Mouse (Mus musculus) heart, postnatal 25 days (tissue): ENCODE data around the gene Skap1. TPM values are rescaled to one million over a fixed set of nuclear protein-coding genes. Genes with fewer than 3 reads are reported as not detected.
"Not testable (repeated sequence)": the region's sequence is repeated elsewhere in the genome, so short reads cannot be mapped to it uniquely, and the experiment has no call there.

Experiments
- DNase-seq: peaks from one replicate; pipeline ENCODE4 v3.0.0; 2022; ENCODE audit warnings: low spot score
- intact Hi-C: fragments of 180-260 bp; cut with DNase I; formaldehyde crosslinking; loops from one replicate; pipeline ENCODE4 v1.15.1; 2025
- total RNA-seq, 2 experiments: library from RNA; stranded (reverse); gene quantifications; 2 replicates each; pipeline ENCODE4 v1.2.3; 2021

The Skap1 gene
- total RNA-seq, 2 experiments from 2014 or later = 0.17 TPM; not detected in 1

DNA sequence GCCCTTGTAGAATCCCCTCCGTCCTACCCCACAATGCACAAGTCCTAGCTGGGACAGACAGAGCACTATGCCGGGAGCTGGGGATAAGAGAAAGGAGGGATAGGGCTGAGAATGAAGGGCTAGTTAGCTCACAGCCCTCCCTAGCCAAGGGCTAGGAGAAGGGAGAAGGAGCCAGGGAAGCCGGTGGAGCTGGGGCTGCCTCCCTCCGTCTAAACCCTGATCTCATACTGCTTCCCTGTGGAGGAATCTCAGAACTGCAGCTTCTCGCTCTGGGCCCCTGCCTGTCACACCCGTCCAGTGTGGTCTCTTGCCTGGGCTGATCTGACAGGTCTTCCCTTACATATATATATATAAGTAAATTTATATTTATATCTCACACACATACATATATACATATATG is 209.4 kb downstream of the Skap1 start:
- intact Hi-C loops = loop anchor here (2.0 to 5.0 kb wide), 4 partner anchors 51 to 396 kb away; no protein-coding TSS in a partner anchor
- DNase-seq = no peak

DNA sequence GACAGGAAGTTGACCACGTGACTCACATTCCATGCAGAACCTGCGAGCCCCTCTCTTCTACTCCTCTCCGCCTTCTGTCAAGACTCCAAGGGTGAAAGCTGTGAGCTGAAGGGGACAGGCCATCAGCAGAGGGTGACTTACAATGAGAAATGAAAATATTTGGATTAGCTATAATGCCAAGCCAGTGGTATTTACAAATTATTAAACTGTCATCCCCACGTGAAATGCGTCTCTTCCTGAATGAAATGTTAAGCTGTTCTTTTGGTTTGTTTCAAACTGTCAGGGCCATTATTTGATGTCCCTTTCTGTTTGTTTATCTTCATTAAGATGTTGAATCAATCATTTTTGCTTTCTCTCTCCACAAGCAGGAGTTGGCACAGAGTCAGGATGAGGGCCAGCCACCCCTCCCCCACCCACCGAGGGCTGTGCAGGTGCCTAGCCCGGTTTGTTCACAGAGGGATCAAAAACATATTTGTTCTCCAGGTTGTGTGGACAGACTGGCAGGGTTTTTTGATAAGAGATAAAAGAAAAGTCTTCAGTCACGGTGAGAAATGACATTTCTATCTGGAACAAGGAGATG is 210.5 kb downstream of the Skap1 start:
- intact Hi-C loops = loop anchor here (5.0 kb wide), 4 partner anchors 53 to 398 kb away; no protein-coding TSS in a partner anchor
- DNase-seq = no peak

DNA sequence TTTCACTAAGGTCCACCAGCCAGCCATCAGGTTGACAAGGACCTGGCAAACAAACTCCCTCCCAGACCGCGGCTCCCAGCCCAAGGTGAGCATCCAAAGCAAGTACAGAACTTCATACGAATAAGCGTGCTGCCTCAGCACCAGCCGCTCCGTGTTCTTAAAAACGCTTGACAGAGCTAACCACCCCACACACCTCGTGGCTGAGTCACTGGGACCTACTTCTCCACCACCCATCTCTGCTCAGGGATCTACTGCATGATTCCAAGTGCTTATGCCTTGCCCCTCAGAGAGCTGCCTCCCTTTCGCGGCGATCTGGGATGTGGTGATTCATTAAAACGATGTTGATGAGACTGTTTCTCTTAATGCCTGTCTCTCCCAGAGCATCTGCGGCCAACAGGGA is 213.6 kb downstream of the Skap1 start:
- no peak for DNase-seq

DNA sequence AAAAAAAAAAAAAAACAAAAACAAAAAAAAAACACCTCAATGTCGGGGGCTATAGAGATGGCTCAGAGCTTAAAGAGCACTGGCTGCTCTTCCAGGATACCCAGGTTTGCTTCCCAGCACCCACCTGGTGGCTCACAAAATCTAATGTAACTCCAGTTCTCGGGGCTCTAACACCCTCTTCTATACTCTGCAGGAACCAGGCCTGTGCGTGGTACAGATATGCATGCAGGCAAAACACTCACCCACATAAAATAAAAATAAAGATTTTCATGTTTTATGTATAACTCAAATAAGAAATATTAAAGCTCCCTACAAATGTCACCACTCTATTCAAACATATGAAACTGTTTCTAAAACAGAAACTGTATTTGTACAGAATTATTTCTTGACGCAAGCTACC is 214.6 kb downstream of the Skap1 start:
- DNase-seq = no peak
- intact Hi-C loops = loop anchor here (5.0 kb wide), 1 partner anchor 127 kb away; no protein-coding TSS in a partner anchor

More for the DNA sequence above, 213.6 kb downstream of the Skap1 start:
- intact Hi-C loops = loop anchor here (5.0 kb wide), 1 partner anchor 126 kb away; no protein-coding TSS in a partner anchor

DNA sequence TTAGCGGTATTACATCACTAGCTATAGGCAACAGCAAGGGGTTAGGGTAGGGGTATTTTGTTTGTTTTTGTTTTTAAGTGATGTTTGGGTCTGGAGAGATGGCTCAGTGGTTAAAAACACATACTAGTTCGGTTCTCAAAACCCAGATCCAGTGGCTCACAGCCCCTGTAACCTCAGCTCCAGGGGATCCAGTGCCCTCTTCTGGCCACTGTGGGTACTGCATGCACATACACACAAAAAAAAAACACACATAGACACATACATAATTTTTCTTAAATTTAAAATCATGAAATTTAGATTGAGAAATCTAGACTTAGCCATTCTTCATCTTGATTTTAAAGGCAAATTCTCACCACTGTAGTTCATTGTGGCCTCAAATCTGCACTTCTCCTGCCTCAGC is 221.0 kb downstream of the Skap1 start:
- intact Hi-C loops = no loop called here
- no peak for DNase-seq

DNA sequence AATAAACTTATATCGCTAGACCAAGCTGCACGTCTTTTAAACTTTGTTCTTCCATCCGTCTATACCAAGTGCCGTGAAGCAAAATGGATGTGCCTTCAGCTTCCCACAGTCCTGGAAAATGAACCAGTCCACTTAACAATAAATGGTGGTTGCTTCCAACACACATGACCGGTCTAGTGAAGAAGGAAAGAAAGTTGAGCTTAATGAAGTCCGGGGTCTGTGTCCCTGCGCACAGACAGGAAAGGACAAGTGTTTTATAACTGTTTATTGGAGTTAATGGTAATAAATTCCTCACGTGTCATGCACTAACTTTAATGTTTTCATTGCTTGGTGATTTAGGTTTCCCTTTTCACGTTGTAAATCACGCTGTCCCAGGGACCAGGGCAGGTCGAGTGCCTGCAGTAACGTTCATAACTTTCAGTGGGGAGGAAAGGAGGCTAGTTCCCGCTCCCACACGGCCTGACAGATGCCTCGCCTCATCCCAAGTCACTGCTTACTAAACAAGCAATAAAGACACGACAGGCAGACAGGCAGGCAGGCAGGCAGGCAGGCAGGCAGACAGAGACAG is 222.4 kb downstream of the Skap1 start:
- intact Hi-C loops = no loop called here
- no peak for DNase-seq

DNA sequence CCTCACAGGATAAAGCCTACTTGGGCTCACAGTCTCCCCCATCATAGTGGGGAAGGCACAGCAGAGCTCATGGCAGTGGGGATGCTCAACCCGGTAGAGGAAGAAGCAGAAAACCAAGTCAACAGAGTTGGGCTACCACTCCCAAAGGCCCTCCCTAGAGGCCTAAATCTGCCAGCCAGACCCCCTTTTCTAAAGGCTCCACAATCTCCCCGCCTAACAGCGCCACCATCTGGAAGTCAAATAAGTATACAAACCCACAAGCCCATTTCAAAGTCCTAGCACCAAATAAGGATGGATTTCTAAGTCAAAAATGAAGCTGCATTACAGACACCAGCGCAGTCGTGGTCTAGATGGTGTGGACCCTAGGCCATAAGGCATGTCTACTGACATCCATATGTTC is 227.9 kb downstream of the Skap1 start:
- DNase-seq = no peak
- intact Hi-C loops = no loop called here

DNA sequence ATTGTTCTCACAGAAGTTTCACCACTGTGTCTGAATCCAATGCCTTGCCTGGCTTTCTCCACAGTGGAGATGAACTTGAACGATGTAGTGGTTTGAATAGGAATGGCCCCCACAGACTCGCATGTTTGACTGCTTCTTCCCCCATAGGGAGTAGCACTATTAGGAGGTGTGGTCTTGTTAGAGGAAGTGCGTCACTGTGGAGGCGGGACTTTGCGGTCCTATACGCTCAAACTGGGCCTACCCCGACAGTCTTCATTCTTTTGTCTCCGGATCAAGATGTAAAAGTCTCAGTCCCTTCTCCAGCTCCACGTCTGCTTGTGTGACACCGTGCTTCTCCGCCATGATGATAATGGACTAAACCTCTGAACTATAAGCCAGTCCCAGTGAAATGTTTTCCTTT is 229.0 kb downstream of the Skap1 start:
- intact Hi-C loops = no loop called here
- DNase-seq = no peak

DNA sequence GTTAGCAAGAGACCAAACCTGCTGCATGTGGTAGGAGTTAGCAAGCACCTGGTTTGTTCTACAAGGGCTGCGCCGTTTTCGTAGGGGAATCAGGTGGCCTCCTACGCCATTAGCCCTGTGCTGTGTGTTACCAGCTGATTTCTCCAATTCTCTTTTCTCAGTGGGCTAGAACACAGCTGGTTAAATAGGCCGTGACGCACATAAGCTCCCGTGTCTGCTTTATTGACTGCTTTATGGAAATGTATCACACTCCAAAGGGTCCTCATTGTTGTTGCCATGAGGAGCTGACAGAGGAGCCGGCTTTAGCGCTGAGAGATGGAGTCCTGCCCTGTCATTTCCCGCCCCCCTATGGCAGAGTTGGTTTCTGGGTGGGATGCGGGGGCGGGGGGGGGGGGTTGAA is 230.4 kb downstream of the Skap1 start:
- intact Hi-C loops = no loop called here
- no peak for DNase-seq

DNA sequence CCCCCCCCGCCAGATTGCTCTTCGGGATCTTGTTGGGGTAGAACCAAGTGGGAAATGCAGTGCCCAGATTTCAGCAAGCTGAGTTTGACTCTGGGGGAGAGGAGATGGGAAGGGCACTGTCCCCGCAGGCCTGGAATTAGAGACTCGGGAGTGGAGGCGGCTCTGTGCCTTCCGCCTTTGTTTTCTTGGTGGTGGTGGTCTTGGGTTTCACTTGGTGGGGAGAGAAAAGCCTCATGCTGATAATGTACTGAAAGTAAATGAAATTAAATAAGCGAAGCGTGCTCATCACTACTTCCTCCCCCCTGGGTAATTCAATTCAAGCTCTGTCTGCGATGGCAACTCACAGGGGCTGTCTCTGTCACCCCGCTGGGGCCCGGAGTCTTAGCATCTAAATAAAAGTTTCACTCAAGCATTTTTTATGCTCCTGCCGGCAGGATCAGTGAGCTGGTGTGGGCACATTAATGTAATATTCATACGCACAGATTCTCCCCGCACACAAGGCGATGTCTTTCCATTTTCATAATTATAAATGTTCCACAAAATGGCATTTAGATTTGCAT is 231.9 kb downstream of the Skap1 start:
- intact Hi-C loops = no loop called here
- no peak for DNase-seq

DNA sequence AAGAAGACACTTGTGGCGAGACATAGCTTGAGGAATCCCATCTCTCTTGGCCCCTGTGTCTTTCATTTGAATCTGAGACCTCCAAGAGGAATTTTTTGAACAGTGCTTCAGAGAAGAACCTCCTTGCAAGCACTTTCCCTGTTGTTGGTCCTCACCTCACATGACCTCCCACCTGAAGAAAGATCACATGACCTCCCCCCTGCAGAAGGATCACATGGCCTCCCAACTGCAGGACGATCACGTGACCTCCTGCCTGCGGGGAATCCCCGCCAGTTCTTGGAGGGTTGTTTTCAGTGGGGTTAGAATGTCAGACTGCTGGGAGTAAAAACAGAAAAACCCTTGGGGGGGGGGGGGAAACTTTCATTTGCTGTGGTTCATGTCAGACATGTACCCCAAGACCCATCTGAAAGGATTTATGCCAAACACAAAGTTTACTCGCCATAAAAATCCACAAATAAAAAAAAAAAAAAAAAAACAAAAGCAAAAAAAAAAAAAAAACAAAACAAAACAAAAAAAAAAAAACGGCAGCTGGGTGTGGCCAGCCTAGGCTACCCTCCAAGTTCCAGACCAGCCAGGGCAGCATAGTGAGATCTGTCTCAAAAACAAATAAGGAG is 232.6 kb downstream of the Skap1 start:
- intact Hi-C loops = no loop called here
- DNase-seq = no peak

DNA sequence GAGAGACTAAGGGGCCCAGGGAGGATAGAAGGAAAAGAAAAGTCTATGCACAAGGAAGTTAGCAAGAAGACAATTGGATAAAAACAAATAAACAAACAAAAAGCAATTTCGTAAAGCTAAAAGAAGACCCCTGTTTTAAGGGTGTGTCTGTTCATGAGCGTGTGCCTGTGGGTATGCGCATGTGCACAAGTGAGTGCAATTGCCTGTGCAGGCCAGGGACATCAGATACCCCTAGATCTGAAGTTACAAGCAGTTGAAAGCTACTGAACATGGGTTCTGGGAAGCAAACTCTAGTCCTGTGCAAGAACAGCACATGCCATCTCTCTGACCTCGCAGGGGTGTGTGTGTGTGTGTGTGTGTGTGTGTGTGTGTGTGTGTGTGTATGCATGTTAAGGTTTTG is 233.1 kb downstream of the Skap1 start:
- no peak for DNase-seq
- intact Hi-C loops = no loop called here

DNA sequence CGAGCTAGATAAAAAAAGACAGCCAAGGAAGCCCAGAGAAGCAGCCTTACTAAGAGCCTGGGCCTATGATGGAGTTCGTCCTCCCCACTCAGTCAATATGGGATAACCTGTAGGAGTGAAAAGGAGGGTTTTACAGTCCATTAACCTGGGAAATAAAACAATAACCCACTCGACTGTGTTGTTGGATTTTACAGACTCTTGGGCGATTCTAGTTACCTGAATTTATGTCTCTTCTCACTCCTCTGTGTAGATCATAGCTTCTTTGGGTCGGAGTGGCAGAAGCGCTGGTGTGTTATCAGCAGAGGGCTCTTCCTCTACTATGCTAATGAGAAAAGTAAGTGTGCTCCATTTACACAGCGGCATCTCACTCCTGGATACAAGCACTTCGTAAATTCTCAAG is 239.4 kb downstream of the Skap1 start:
- no peak for DNase-seq
- intact Hi-C loops = no loop called here

DNA sequence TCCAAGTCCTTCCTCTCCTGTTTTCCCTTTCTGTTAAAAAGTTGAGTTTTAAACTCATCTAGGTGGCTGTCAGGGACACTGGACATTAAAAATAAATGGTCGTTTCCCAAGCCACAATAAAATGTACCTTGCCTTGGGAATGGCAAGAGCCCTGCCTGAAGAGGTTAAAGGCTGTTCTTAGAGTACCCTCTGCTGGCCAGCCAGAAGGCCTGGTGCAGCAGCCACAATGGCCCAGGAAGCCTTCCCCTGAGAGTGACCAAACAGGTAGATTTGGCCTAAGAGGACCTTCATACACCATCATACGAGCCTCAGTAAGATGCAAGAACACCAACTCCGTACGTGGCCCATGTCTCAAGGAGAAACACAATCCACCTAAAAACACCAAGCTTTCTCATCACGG is 246.9 kb downstream of the Skap1 start:
- no peak for DNase-seq
- intact Hi-C loops = no loop called here

DNA sequence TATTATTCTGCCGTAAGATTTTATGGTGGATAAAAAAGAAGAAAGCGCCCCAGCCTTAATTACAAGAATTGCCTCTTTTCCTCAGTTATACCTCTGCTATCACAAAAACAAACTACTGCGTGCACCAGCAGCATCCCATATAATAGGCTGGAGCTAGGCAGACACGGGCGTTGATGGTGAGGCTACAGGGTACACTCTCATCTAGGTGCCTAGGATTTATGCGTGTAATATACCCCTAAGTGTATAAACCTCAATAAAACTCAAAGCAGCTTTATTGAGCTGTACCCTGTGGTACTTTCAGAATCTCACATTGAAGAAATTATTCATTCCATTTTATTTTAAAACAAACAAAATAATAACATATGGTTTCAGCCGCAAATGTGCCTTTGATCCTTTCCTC is 247.3 kb downstream of the Skap1 start:
- intact Hi-C loops = no loop called here
- no peak for DNase-seq

DNA sequence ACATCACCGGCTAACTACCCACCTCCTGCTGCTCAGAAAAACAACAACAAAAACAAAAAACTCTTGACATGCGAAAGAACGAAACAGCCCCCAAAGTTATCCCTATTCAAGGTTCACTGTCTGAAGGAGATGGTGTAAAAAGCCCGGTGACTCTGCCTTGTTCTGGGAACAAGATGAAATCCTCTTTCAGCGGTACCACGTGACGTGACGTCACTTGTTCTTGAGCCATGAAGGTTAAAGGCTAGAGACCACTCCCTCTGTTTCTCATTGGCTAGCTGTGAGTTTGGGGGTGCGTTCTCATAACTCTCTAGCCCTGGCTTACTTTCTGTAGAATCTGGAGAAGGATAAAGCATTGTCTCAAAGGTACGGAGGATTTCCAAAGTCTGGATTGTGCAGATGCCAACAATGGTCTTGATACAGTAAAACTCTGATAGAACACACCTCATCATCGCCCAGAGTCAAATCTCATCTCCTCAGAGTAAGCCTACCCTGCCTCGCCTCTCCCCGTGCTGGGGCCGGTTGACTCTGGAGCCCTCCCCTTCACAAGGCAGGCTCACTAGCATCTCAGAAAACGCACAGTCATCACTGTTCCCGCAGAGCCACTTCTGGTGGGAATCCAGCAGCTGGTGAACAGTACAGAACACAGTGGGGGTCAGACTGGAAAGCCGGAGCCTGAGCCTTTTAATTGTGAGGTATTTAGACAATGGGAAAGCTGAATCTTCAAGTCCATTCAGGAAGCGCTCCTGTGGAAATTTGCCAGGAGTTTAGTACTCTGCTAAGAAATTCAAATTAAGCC is 249.0 kb downstream of the Skap1 start:
- no peak for DNase-seq
- intact Hi-C loops = no loop called here

DNA sequence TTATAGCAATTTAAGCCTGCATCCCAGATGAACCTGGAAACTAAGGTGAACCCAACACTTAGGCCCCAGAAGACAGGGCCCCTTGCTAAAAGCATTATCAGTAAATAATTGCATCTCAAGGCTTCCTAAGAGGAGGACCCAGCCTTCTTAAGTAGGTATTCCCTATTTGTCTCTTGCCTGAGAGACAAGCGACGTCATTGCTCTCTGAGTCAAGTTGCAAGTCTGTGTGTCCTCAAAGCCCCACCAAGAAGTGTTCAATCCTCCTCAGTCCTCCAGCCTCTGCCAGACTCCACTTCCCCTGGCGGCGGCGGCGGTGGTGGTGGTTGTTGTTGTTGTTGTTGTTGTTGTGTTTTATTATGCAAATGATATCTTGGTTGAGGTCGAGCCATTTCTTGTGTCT is 249.6 kb downstream of the Skap1 start:
- intact Hi-C loops = no loop called here

DNA sequence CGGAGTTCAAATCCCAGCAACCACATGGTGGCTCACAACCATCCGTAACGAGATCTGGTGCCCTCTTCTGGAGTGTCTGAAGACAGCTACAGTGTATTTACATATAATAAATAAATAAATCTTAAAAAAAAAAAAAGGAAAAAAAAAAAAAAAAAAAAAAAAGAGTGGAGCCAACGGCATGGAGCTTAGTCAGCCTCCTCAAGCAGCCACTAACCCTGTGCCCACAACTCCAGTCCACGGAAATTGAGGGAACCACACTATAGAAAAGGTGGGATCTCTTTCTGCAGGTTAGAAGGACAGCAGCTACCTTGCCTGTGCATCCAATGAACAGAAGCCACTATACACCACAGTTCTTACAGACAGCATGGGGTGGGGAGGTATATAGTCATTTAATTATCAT is 250.8 kb downstream of the Skap1 start:
- DNase-seq, intact Hi-C loops: not testable (repeated sequence)

More for the DNA sequence above, 249.6 kb downstream of the Skap1 start:
- DNase-seq = no peak

DNA sequence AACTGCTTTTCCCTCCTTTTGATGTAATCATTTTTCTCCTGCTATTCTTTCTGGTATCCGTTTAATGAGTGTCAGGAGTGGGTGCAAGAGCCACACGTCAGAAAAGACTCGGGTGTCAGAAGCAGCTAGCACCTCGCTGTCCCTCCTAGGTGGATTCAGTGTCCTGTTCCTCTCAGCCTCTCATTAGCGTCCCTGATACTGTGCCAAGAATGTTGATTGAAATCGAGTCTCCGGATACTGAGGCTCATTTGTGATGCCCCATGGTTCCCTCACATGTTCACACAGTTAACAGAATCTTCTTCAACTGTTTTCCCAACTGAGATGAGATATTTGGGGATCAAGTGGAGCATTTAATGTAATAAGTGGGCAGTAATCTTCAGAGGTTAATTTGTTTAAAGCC is 254.2 kb downstream of the Skap1 start:
- DNase-seq = no peak
- intact Hi-C loops = no loop called here

DNA sequence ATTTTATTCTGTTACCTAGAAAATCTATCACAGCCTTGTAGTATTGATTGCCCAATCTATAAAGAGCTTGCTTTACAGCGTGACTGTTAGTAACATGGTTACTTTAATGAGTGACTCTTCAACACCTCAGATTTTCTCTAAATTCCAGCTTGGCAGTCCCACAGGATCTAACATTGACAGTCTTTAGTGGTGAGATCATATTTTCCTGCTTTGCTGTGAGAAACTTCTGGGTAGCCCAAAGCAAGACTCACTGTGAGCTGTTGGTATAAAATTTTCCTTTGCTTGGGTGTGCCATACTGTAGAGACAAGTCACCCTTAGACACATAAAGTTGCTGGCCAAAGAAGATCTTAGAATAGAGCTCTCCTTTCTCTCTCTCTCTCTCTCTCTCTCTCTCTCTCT is 261.4 kb downstream of the Skap1 start:
- intact Hi-C loops = no loop called here
- no peak for DNase-seq

DNA sequence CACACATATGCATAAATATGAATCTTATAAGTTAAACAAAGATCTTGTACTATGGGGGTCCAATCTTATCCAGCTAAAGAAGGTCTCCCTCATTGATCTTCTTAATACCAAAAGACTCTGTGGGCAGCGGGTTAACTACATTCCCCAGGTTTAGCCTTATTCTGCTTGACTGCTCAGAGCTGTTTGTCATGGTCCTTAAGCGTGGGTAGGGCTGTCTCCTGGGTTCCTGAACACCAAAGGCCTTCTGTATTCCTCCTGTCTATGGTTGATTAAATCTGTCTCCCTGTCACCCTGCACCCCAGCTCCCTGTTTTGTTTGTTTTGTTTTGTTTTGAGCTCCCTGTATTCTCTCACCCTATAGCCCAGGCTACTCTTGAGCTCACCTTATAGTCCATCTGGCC is 264.2 kb downstream of the Skap1 start:
- intact Hi-C loops = no loop called here
- no peak for DNase-seq
